Mouse (Mus musculus) urinary bladder, postnatal 0 days (tissue): ENCODE results near the gene Tmem208. TPM values are rescaled to one million over a fixed set of nuclear protein-coding genes. Genes with fewer than 3 reads are reported as not detected.

Experiments
- microRNA counts: library from miRNA; unstranded; fragments of <30 nt; microRNA quantifications from one replicate; lab custom pipeline; 2016
- microRNA-seq: library from miRNA; unstranded; fragments of <30 nt; microRNA quantifications from one replicate; pipeline ENCODE4, GENCODE M21; 2016
- polyA plus RNA-seq: library from polyadenylated mRNA; unstranded; fragments of >200 nt; fragmentation: Nextera tagmentation; extraction: Ambion mirVana; gene quantifications from 2 replicates; pipeline ENCODE4 v1.2.1, GENCODE M21; 2015

Tmem208 gene
- polyA plus RNA-seq, result 79.0 and 90.0 TPM in 2 replicates

DNA sequence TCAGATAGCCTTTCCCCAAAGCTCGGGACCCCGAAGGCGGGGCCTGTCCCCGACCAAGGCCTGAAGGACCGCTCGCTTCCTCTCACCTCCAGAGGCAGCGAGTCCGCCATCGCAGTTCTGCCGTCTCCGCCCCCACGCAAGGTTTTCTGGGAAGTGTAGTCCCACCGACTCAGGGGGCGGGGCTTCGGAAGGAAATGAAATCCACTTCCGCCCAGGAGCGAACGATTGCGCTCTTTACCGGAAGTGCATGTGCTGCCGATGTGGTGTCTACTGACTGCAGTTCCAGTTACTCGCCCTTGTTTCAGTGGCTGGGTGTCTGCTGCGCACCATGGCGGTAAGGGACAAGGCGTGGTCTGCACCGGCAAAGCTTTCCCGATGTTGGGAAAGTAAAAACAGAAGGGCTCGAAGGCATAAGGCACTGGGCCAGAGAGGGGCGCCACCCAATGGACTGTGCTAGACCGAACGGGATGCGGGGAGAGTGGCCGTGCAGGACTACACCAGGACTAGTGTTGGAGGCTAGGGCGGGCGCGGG, at the start of gene Tmem208, which contains the start of gene Lrrc29:
TSS of gene Tmem208 (plus strand) at position 214 of the 532 bp plus-strand sequence.
TSS of gene Lrrc29 (minus strand) at position 138 of the 532 bp plus-strand sequence.

GRCm38 (mm10) chr8:105289805-105290460, 36.2 kb upstream of the Tmem208 start, which contains the start of gene 4931428F04Rik:
Gene 4931428F04Rik (minus strand): TSS chr8:105289864.

GRCm38 (mm10) chr8:105295895-105296573, 30.1 kb upstream of the Tmem208 start, which contains the start of gene Exoc3l:
Gene Exoc3l (minus strand): TSS chr8:105296101.

GRCm38 (mm10) chr8:105297511-105298192, 28.5 kb upstream of the Tmem208 start, which contains the start of gene E2f4:
Gene E2f4 (plus strand): TSS chr8:105297663.

GRCm38 (mm10) chr8:105305211-105306145, 20.7 kb upstream of the Tmem208 start, which contains the start of gene Elmo3:
Gene Elmo3 (plus strand): TSS chr8:105305601.

DNA sequence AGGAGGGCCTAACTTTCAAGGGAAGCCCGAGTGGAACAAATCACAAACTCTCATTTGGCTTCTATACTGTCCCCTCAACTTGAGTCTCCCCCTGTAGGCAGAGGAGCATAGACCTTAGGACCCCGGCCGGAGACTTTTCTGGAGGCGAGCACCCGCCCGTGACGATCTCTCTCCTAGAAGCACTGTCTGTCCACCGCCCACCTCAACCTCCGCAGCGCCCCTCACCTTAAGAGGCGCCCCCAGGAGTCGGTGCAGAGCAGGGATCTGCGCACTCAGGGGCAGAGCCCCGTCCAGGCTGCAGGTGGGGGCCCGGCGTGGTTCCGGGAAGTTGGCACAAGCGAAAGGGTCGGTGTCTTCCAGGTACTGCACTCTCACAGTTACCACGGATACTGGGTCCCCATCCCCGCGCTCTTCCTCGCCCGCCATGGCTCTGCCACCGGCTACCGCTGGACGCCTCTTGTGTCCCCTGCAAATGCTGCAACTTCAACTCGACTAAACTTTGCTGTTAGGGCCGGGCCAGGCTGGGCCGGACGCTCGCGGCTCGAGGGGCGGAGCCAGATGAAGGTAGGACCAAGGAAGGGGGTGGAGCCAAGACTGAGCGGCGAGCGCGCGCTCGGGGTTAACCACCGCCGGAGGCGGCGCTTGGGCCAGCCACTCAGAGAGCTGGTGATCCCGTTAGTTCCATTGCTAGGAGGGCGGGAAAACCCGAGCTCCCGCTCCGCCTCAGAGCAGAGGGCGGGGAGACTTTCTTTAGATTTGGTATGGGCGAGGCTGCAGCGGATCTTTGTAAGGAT, 21.5 kb downstream of the Tmem208 start, which contains the start of gene Fhod1:
TSS of gene Fhod1 (minus strand) at position 526 of the 794 bp plus-strand sequence.

DNA sequence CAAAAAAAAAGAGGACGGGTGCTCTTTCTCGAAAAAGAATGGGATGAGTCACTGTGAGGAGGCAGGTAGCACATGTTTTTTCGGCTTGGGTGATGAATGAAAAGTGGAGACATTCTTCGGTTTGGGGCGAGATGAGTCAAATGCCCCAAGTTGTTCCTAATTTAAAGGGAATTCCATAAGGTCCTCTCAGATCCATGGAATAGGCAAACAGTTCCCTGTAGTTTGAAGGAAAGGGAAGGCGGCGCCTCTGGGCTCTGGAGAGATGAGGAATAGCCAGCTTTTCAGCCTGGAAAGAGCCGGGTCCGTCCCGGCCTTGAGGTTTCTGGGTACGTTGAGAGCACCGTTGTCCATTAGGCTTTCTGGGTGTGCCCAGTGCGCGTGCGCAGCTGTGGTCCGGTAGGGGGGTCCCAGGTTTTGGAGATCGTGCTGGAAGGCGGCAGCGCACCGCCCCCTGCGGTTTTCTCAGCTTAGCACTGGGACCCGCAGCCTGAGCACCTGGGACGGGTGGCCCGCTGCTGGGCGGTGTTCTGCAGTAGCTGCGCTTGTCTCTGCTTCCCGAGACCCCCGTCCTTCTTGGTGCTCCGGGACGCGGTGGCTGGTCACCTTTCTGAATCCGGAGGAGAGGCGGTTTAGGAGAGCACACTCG, 22.4 kb downstream of the Tmem208 start, which contains the start of gene Slc9a5:
TSS of gene Slc9a5 (plus strand) at position 394 of the 646 bp plus-strand sequence.

GRCm38 (mm10) chr8:105373032-105373431, 46.9 kb downstream of the Tmem208 start, which contains the start of gene Plekhg4:
Gene Plekhg4 (plus strand): TSS chr8:105373274.

MicroRNA genes within 50 kb of the gene (microRNA counts, 519-probe panel; counts per million panel counts)
- 2,806 counts per million, percentile 40 among the panel's probes with 10 or more counts for microRNA mmu-miR-328 (lab: Ali Mortazavi, UCI)

Small RNA genes within 50 kb of the gene (microRNA-seq; reads per million reads assigned to microRNA genes)
- gene Gm27320 (not detected), gene Mir328 (259 reads per million, percentile 57 among the genes with 10 or more reads in this experiment)

Other genes with a start within 250 kb of the Tmem208 start
- not detected in 2 replicates for gene Ces3b, start 242.6 kb upstream of the Tmem208 start, polyA plus RNA-seq
- not detected in 2 replicates for gene Ces4a, start 194.6 kb upstream of the Tmem208 start, polyA plus RNA-seq
- gene Cbfb, start 155.7 kb upstream of the Tmem208 start, polyA plus RNA-seq, result 21.8 and 25.9 TPM in 2 replicates
- 22.8 and 25.6 TPM in 2 replicates for gene D230025D16Rik, start 101.2 kb upstream of the Tmem208 start, polyA plus RNA-seq
- gene B3gnt9, start 71.2 kb upstream of the Tmem208 start, polyA plus RNA-seq, result 24.2 and 26.3 TPM in 2 replicates
- gene Tradd, start 61.7 kb upstream of the Tmem208 start, polyA plus RNA-seq, result 29.8 and 30.8 TPM in 2 replicates
- 5.4 and 5.7 TPM in 2 replicates for gene Fbxl8, start 61.7 kb upstream of the Tmem208 start, polyA plus RNA-seq
- gene Hsf4, start 56.6 kb upstream of the Tmem208 start, polyA plus RNA-seq, result 0.30 and 0.31 TPM in 2 replicates
- 1.6 TPM in 2 replicates for gene Nol3, start 50.2 kb upstream of the Tmem208 start, polyA plus RNA-seq
- 1.8 and 2.2 TPM in 2 replicates for gene 4931428F04Rik, start 36.5 kb upstream of the Tmem208 start, polyA plus RNA-seq
- 2.0 and 3.2 TPM in 2 replicates for gene Exoc3l, start 30.3 kb upstream of the Tmem208 start, polyA plus RNA-seq
- gene E2f4, start 28.7 kb upstream of the Tmem208 start, polyA plus RNA-seq, result 35.9 and 42.7 TPM in 2 replicates
- gene Elmo3, start 20.8 kb upstream of the Tmem208 start, polyA plus RNA-seq, result 12.4 and 13.3 TPM in 2 replicates
- 2.3 and 3.2 TPM in 2 replicates for gene Lrrc29, start 76 bp upstream of the Tmem208 start, polyA plus RNA-seq
- gene Fhod1, start 21.6 kb downstream of the Tmem208 start, polyA plus RNA-seq, result 0.85 and 1.1 TPM in 2 replicates
- 0.39 and 0.54 TPM in 2 replicates for gene Slc9a5, start 22.5 kb downstream of the Tmem208 start, polyA plus RNA-seq
- 0.48 and 0.92 TPM in 2 replicates for gene Plekhg4, start 46.9 kb downstream of the Tmem208 start, polyA plus RNA-seq
- not detected in 2 replicates for gene Kctd19, start 87.1 kb downstream of the Tmem208 start, polyA plus RNA-seq
- 0.14 and 0.34 TPM in 2 replicates for gene Lrrc36, start 87.2 kb downstream of the Tmem208 start, polyA plus RNA-seq
- 44.9 and 57.8 TPM in 2 replicates for gene Tppp3, start 145.2 kb downstream of the Tmem208 start, polyA plus RNA-seq
- gene Zdhhc1, start 170.5 kb downstream of the Tmem208 start, polyA plus RNA-seq, result 19.3 and 20.5 TPM in 2 replicates
- 0.51 and 0.60 TPM in 2 replicates for gene Hsd11b2, start 192.4 kb downstream of the Tmem208 start, polyA plus RNA-seq
- 87.1 and 100.0 TPM in 2 replicates for gene Atp6v0d1, start 239.7 kb downstream of the Tmem208 start, polyA plus RNA-seq